Mouse (Mus musculus) fibroblast of lung, adult 2 months (primary cell): Measurements from ENCODE around the gene Sbk1.
"Not testable (repeated sequence)": the region's sequence is repeated elsewhere in the genome, so short reads cannot be mapped to it uniquely, and the experiment has no call there.

Experiments used
- DNase-seq: peaks from one replicate; pipeline ENCODE4 v3.0.0-alpha.2; 2011; ENCODE audit warnings: low read depth

Gene Sbk1

GRCm38 (mm10) chr7:126265949-126266348 lies 6.5 kb upstream of the Sbk1 start:
- no peak for DNase-seq

- DNase-seq = no peak
Measured at GRCm38 (mm10) chr7:126266372-126266870, 6.0 kb upstream of the Sbk1 start.

GRCm38 (mm10) chr7:126267606-126268005 lies 4.8 kb upstream of the Sbk1 start:
- DNase-seq = no peak

- DNase-seq = no peak
Measured at GRCm38 (mm10) chr7:126272770-126273311, 422 bp downstream of the Sbk1 start.

- DNase-seq = no peak
Measured at GRCm38 (mm10) chr7:126273351-126274042, 1.1 kb downstream of the Sbk1 start.

DNA sequence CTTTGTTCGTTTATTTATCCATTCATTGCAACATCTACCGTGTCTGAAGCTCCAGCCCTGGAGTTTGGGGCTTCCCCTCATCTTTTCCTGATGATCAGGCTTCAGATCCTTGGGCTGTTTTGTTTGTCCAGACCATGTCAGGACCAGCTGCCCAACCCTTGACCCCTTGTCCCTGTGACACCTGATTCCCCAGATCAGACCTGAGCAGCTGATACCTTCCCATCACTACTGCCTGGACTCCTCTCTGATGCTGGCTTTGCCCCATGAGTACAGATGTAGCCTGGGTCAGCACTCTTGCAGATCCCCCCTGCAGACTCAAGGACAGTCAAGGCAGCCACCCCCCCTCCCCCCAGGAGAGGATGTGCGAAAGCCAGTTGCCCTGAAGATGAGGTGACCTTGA lies 1.7 kb downstream of the Sbk1 start:
- no peak for DNase-seq

- DNase-seq = no peak
Measured at GRCm38 (mm10) chr7:126274626-126275025, 2.2 kb downstream of the Sbk1 start.

- DNase-seq = no peak
Measured at GRCm38 (mm10) chr7:126275711-126276110, 3.3 kb downstream of the Sbk1 start.

DNA sequence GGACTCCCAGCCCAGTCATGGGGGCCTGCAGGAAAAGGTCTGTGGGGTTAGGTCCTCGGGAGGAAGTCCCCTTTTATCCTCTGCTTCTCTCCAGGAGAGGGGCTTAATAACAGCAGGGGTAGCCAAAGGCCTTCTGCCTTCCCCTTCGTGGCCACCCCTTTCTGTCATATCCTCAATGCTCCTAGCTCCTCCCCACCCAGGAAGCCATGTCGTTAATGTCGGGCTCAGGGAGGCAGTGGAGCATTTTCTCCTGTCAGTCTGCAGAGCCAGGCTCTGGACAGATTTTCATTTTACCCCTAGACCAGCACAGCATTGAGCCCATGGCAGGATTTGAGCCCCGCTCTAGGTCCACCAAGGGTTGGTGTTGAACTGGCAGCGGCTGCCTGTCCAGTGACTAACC lies 3.9 kb downstream of the Sbk1 start:
- no peak for DNase-seq

DNA sequence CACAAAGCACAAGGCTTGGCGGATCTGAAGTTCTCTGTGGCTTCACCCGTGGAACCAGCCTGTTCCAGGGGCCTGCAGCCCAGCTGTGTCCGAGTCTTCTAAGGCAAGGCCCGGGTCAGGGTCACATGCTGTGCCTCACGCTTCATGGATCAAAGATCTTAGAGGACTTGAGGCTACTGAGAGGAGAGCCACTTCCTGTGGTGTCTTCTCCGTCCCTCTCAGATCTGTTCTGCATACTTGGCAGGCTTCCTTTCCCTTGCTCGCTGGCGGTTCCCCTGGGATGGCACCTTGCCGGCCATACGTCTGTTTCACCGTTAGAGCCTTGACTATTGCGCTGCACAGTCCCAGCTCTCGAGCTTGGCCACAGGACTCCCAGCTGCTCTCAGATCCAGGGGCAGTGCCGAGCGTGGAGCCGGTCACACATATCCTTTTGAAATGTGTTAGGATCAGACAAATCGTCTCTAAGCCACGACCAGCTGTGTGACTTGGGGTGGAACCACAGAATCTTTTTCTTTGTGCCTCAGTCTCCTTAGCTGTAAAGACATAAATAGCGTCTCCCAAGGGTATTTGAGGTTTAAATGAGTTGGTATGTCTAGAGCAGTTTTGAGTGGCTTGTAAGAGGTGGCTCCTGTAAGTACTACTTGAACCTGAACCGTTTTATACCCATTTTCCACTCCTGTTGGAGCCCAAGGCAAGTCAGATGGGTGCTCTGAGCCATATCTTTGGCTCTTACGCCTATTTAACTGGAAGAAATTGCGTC lies 5.3 kb downstream of the Sbk1 start:
- no peak for DNase-seq

DNA sequence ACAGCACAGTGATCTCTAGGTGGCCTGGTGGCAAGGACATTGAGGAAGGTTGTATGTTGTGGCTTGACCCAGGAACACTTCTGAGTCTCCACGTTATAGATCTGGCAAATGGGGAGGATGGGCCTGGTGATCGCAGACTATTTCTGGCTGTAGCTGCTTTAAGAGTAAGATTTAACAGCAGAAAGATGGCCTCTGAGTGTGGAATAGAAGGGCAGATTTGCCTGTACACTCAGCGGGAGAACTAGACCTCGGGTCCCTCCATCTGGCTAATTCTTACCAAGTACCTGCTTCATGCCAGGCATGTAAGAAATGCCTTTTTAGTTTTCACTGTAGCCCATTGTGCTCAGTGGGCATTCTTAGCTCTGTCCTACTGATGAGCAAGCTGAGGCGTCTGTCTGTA lies 6.4 kb downstream of the Sbk1 start:
- no peak for DNase-seq

GRCm38 (mm10) chr7:126279774-126280482 lies 7.5 kb downstream of the Sbk1 start:
- no peak for DNase-seq

- no peak for DNase-seq
Measured at GRCm38 (mm10) chr7:126280696-126281095, 8.3 kb downstream of the Sbk1 start.

- no peak for DNase-seq
Measured at GRCm38 (mm10) chr7:126281876-126282682, 9.7 kb downstream of the Sbk1 start.

- DNase-seq = not testable (repeated sequence)
Measured at GRCm38 (mm10) chr7:126282683-126282990, 10.2 kb downstream of the Sbk1 start.

- no peak for DNase-seq
Measured at GRCm38 (mm10) chr7:126284021-126284420, 11.6 kb downstream of the Sbk1 start.

- DNase-seq = no peak
Measured at GRCm38 (mm10) chr7:126284441-126284840, 12.0 kb downstream of the Sbk1 start.

GRCm38 (mm10) chr7:126284865-126285264 lies 12.4 kb downstream of the Sbk1 start:
- DNase-seq = no peak

- DNase-seq = no peak
Measured at GRCm38 (mm10) chr7:126285293-126286211, 13.1 kb downstream of the Sbk1 start.

- no peak for DNase-seq
Measured at GRCm38 (mm10) chr7:126286311-126286710, 13.9 kb downstream of the Sbk1 start.
